Mouse (Mus musculus) lung, postnatal 25 days (tissue): ENCODE results near the gene Lrif1.
"Not testable (repeated sequence)": the region's sequence is repeated elsewhere in the genome, so short reads cannot be mapped to it uniquely, and the experiment has no call there.

Experiments used
- DNase-seq: peaks from one replicate; pipeline ENCODE4 v3.0.0; 2022; ENCODE audit warnings: low spot score

The Lrif1 gene

DNA sequence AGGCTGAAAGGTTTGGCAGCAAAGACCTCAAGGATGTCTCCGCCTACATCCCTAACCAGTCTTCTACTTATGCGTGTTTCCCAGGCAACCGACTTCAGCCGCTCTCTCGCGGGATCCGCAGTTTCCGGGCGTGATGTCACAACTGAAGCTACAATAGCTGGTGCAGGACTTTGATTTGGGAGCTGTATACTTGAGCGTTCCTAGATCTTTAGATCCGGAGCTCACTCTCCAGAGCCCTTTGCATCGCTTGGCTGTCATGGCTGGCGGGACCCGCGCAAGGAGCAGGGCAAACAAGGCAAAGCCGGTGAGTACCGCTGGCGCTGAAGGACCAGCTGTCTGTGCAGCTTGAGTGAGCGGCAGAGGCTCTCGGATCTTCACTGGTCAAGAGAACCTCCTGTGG, at the start of gene Lrif1:
TSS of gene Lrif1 (plus strand) at position 158 of the 400 bp plus-strand sequence.
- DNase-seq = peak; percentile 59

DNA sequence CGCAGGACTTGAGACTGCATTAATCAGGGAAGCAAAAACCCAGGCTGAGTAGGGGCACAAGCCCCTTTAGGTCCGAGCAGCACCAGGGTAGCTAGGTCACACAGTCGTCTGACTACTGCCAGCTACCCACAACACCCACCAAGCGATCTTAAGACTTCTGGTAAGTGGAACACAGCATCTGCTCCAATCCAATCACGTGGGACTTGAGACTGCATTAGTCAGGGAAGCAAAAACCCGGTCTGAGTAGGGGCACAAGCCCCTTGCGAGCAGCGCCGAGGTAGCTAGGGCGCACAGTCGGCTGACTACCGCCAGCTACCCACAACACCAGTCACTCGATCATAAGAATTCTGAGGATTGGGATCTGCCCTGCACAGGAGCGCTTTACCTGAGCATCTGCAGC, 12.0 kb upstream of the Lrif1 start:
- not testable (repeated sequence) for DNase-seq

DNA sequence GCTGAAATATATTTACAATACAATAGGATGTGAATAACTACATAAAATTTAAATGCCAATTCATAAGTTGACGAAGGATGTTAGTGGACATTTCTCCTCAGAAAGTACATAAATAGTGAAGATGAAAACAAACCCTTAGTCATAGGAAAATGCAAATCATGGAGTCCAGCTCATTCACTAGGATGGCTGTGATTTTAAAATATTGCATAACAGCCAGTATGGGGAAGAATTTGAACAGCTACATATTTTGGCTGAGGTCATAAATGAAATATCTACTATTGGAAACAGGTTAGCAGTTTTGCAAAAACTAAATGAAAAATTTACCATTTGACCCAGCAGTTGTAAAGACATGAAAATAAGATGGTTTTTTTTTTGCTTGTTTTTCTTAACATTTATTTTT, 594 bp downstream of the Lrif1 start:
- DNase-seq = no peak

DNA sequence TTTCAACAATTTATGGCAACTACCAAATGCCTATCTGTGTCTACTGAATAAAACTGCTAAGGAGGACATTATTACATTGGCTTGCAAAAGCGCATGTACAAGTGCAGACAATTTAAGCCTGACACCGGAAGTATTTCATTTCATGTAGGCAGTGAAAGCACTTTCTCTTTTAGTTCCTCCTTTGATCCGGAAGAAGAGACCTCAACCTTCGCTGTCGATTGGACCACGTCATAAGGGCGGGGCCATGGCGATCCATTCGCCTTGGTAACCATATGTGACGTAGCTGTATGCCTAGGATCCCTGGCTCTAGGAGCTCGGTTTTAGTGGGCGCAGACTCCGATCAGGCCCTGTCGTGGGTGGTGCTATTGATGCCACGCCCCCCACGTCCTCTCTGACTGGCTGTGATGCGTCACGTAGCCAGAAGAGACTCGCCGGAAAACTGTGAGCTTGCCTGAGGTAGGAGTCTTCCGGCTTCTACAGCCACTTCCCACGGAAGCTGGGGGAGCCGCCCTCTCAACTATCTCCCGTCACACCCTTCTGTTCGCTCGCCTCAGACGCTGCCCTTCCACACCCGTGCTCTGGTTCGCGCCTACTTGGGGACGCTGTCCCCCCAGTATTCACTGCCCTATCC, 36.7 kb downstream of the Lrif1 start:
- peak; percentile 99 for DNase-seq

DNA sequence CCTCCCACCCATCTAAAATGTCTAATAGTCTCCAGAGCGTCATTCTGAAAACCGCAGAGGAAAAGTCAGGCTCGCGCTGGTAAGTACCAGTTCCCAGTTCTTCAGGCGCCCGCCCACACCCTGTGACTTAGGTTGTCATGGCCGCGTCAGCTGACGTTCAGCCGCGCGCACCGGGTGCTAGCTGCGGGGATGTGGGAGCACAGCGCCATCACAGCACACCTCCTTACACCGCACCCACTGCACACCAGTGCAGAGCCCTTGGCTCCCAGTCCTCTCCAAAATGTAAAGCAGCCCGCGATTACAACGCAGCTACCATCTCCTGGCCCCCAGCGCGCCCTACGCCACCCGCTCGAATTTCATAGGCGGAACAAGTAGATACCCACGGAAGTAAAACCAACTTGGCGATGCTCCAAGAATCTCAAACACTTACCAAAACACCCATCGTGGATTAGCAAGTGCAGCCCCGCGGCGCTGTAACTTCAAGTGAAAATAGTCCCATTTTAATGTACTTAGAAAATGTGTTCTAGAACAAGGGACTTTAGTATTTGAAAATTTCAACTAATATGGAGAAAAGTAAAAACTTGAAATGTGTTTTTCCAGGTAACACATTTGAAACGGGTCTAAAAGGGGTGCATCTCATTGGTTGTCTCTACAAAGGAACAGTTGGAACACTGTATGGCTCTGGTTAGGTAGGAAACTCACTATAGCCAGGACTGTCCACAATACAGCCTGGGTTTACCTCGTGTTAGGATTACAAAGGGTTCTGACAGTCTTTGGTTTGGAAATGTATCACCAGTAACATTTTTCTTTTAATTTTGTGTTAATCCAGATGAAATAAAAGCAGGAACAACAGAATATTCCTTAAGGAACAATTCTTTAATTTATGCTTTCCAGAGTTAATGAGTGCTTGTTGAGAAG, 37.5 kb downstream of the Lrif1 start:
- peak; percentile 87 for DNase-seq

DNA sequence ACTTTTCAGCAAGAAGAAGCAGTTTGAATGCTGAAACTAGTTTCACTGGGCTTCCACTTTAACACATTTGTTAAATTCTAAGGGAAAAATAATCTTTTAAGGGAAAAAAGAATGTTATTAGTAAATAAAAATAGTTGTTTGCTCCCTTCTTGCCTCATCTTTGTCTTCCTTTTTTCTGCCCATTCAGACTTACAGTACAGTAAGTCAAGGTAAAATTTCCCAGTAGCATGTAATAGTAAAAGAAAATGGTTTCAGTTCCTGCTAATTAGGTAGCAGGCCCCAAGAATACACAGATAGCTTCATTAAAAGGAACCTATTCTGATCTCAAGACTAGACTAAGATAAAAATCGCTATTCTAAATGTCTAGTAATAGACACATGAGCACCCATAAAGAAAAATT, 71.1 kb downstream of the Lrif1 start:
- no peak for DNase-seq

DNA sequence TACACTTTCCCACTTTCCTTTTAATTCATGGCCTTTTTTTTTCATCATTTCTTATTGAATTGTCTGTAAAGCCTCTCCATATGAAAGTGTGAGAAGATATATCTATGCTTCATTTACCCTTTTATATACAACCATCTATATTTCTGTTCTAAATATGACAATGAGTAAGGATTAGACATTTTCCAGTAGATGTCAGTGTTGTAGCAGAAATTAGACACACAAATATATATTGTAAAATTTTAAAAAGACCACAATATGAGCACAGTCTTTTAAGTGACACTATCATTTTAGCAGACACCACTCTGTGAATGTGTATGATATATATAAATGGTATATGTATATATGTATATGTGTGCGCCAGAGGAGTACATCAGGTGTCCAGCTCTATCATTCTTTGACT, 87.0 kb downstream of the Lrif1 start:
- DNase-seq = no peak

DNA sequence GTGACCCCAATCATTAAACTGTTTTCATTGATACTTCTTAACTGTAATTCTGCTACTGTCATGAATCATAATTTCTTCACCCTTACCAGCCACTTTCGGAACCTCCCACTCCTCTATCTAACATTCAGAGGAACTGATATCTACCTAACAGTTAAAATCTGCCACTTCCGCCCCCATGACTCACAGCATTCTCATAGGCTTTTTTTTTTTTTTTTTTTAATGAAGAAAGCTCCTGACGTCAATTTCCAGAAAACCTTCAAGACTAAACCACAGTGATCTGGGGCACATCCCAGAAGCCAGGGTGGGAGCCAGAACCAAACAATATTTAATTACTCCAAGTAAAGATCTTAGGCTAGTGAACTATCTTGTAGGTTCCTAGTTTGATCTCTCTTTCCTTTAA, 100.3 kb downstream of the Lrif1 start:
- peak; percentile 31 for DNase-seq
